Mouse (Mus musculus) cerebellum, adult 11-12 months (tissue): Measurements from ENCODE around the gene Ifitm10.
A peak's percentile ranks its signal among the peaks of the same experiment; 100 is the strongest.
"Not testable (repeated sequence)": the region's sequence is repeated elsewhere in the genome, so short reads cannot be mapped to it uniquely, and the experiment has no call there.

Experiments used
- DNase-seq: peaks from one replicate; pipeline ENCODE4 v3.0.0; 2022

Ifitm10 gene

DNA sequence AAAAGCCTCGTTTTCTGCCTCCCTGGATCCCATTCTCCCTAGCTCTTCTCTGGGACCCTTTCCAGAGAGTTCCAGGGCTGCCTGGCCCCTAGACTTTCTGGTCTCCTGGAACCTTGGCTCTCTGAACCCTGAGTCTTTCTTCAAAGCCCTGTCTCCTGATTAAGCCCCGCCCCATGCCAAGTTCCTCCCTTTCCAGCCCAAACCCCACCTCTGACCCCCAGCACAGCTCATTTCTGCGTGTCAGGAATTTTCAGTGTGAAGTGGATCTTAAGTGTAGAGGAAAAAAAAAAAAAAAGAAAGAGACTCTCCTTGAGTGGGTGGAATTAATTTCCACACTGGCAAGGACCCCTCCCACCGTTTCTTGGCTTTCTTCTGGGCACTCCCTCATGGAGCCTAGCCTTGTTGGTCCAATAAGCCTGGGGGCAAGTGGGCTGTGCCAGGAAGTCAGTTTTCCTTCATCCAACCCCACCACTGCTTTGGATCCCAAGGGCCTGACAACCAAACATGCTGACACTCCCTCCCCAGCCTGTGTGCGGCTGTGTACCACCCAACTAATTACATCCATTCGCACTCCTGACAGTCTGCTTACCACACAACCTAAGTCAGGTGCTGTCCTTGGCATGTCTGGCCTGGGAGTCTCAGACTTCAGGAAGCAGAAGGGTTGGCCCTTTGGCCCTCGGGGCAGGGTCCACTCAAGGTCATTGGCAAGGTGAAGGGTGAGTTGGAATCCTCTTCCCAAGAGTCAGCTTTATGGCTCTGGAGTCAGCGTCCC is at the start of gene Ifitm10:
Gene Ifitm10 (minus strand): TSS at position 113 of the 772 bp plus-strand sequence.
- DNase-seq, result peak; percentile 61

DNA sequence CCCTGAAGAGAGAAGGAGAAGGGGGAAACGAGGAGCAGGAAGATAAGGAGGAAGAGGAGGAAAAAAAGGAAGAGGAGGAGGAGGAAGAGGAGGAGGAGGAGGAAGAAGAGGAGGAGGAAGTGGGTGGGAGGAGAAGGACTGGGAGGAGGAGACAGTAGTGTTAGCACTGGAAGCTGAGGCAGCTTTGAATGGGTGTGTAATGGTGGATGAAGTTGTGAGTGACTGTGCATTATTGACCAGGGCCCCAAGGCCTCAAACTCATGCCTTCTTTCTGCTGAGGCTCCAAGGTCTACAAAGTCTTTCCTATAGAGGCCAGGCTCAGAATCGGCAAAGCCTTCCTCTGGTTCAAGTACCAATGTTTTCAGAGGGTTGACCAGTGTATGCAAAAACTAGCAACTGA is 48.3 kb upstream of the Ifitm10 start:
- no peak for DNase-seq

DNA sequence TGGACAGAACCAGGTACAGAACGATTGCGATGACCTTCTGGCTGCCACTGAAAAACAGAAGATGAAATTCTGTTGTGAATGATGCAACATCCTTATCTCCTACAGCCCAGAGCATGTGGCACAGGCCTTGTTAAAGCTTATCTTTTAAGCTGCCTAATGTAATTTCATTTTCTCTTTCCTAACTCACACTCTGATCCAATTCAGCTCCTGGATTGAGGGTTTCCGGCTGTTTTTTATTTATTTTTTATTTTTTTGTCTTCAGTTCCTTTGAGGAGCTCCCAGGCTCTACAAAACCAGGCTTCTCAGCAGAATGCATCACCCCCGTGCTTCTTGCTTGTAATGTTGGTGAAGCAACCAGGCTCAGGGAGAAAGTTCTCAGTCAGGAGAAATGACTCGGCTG is 46.3 kb upstream of the Ifitm10 start:
- DNase-seq, result no peak

DNA sequence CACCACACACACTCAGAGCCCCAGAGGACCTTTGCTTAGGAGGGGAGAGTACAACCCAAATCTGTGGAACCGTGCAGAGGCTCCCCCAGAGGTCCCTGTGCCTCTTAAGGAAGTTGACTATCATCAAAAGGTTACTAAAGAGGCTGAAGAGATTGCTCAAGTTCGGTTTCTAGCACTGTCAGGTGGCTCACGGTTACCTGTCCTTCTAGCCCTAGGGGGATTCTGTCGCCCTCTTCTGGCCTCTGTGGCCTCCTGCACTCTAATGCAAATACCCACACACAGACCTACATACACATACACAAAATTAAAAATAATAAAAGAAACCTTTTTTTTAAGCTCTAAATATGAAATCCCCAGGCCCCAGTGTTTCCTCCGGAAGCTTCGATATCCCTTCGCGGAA is 45.1 kb upstream of the Ifitm10 start:
- DNase-seq, result no peak

DNA sequence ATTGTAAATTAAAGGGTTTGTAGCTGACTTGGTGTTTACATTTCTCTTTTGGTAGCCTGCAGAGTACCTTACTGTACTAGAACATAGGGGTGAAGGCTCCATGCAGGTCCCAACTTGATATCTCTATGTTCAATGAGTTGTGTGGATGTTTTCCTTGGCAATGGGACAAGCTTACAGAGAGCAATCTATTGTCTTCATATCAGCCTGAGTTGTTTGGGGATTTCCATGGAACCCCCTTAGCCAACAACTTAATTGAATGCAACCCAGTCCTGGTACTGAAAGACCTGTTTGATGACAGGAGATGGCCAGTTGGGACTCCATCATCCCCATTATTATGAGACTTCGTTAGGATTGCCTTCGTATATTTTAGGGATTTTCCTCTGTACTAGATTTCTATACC is 44.5 kb upstream of the Ifitm10 start:
- no peak for DNase-seq

DNA sequence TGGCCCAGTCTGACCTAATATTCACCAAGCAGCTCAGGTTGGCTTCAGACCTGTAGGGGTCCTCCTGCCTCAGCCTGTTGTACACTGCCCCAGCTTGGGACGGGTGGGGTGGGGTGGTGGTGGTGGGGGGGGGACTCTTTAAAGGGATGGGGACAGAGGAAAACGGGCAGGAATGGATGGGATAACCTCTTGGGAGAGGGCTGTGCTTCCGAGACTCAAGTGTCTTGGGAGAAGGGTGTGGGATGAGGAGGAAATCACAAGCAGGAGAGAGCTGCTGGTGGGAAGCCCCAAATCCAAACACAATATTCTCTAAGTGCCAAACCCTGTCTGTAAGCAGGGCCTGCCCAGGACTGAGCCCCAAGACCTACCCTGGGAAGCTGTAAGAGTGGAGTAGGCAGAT is 42.7 kb upstream of the Ifitm10 start:
- no peak for DNase-seq

DNA sequence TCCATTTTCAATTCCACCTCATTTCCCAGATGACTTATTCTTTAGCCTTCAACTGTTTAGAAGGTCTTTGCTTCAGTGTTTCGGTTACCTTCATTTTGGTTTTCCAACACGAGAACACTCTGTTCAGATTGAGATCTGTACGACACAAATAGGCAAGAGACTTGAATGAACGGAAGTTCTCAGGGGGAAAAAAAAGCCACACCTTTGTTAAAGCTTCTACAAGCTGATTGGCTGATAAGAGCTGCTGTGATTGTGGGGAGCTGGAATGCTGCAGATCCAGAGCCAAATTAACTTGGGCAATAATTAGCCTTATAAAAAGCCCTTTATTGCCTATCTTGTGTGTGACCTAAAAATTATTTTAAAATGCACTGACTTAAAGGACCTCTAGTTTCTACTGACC is 41.8 kb upstream of the Ifitm10 start:
- DNase-seq, result no peak

DNA sequence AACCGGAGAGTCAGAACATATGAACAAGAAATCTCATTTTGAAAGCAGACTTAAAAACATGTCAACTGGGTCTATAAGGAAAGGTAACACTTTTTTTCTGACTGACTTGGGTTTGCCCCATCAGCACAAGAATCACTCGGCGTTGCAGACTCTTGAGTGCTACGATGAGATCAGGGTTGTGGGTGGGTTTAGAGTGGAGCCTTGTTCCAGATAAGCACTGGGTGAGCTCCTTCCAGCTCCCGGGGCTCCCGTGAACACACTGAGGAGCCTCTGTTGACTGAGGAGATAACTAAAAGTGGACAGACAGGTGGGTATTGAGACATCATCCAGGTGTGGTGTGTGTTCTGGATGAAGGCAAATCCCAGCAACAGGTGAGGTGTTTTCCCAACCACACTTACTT is 39.7 kb upstream of the Ifitm10 start:
- no peak for DNase-seq

DNA sequence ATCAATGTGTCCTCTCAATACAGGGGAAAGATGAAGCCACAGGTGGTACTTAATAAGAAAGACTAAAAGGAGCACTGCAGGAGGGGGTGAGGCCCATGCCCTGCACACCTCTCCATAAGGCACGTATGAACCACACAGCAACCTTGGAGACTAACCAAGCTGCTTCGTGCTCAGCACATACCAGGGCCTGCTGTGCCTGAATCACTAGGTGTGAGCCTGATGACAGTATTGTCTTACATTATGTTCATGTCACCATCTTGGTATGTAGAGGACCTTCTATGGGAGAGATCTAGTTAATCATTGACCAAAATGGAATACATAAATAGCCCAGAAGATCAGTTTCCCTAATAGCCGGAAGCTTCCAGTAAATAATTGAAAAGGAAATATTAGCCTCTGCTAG is 36.0 kb upstream of the Ifitm10 start:
- no peak for DNase-seq

DNA sequence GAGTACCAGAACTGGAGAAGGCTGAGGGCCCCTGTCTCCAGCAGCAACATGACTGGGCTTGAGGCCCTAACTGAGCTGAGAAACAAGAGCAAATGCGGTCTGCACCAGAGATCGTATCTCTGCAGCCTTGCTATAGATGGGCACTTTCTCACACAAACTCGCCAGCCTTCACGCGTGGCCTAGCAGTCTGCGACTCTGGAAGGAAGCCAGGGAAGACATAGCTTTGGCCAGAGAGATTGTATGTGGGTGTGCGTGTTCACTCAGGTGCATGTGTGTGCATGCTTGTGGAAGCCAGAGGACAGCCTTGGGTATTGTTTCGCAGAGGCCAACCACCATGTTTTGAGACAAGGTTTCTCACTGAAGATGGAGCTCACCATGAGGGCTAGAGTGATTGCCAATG is 35.1 kb upstream of the Ifitm10 start:
- DNase-seq, result no peak

DNA sequence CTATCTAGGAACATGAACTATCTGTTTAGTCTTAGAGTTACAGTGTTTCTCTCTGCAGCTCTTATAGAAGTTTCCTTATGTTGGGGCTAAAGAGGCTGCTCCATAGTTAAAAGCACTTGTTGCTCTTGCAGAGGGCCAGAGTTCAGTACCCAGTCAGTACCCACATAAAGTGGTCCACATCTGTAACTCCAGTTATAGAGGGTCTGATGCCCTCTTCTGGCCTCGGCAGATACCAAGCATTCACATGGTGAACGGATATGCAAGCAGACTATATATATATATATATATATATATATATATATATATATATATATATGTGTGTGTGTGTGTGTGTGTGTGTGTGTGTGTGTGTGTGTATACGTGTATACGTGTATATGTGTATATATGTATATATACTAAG is 34.4 kb upstream of the Ifitm10 start:
- no peak for DNase-seq

DNA sequence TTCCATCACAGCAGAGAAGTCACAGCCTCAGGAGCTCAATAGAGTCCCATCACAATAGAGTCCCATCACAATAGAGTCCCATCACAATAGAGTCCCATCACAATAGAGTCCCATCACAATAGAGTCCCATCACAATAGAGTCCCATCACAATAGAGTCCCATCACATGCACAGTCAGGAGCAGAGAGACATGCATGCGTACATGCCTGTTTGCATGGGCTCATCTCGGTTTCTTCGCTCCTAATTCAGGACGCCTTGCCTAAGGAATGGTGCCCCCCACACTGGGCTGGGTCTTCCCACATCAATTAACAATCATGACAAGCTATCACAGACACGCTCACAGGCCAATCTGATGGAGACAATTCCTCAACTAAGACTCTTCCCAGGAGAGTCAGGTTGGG is 31.6 kb upstream of the Ifitm10 start:
- DNase-seq, result not testable (repeated sequence)

DNA sequence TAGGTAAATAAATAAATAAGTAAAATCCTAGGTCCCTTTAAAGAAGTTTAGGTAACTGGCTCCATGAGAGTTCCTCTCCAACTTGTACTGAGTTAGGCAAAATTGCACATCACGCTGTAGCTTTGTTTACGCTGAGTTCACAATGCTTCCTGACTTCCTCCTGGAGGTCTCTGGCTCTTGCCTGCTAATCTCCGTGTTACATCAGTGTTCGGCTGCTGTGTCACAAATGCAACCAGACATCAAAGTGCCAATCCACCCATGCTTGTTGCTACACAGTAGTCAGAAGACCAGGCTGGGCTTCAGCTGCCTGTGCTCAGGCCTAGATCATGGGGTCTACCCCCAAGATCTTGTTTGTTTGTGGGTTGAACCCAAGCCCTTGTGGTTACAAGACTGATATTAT is 30.0 kb upstream of the Ifitm10 start:
- no peak for DNase-seq

DNA sequence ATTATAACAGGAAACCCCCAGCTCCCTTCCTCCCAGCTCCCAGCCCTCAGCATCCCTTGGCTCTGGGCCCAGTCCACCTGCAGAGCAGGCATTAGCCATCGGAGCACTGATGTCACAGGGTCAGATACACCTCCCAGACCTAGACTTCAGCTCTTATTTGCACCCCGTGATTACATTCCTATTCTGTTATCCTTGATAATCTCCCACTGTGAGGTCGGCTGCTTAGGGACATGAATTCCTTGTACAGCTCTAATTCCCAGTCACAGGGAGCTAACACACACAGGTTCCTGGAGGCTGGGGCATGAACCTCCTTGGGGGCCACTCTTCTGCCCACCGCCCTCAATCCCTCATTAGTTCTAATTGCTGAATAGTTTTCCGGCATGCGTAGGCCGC is 27.2 kb upstream of the Ifitm10 start:
- no peak for DNase-seq

DNA sequence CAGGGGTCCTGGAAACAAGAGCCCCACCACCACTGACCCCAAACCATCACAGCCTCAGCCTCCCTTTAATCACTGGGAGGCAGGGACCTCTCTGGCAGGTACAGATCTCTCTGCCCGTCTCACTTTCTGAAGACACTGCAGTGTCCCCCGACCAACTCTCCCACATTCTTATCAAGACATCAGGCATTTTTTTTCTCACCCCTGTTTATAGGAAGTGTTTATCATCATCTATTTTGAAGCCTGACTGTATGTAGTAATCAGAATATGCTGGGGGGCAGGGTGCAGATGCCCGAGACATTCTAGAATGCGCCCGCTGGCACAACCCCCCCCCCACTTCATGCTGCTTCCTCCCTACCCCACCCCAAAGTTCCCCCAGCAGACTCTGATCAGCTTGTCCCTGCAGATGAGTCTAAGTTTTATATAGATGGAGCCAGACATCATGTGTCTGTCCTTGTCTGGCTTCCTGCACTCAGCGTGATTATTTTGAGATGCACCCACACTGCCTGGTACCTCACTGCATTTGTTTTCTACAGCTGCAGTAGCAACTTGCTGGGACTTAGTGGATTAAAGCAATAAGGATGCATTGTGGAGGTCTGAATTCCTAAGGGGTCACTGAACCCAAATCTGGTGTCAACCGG is 26.7 kb upstream of the Ifitm10 start:
- no peak for DNase-seq

DNA sequence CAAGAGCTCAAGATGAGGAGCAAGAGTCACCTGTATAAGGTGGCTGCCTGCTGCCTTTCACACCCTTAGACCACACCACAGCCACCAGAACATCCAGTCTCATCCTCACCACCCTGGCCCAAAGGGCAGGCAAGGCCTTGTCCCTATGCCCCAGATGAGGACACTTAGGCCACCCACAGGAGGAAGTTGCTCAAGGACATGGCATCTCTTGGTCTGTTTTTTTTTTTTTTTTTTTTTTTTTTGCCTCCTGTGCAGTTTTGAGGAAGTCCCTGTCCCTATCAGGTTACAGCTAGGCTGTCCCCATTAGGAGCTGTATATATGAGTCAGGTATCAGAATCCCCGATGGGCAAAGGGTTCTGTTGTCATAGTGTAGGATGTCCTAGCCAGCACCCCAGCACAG is 25.7 kb upstream of the Ifitm10 start:
- no peak for DNase-seq

DNA sequence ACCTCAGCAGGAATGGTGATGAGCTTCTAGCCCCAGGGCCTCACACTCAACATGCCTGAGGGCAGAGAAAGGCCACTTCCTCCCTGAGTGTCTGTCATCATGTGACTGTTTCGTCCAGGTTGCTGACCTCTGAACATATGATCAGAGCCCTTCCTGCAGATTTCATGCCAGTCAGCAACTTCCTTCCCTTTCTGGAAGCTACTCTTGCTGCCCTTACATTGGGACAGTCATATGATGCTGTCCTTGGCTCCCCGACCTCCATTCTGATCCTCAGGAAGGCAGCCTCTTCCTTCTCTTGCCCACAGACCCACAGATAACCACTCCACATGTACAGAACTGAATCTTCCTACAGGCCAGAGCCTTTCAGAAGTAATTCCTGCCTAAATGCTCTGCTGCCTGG is 24.5 kb upstream of the Ifitm10 start:
- DNase-seq, result no peak

DNA sequence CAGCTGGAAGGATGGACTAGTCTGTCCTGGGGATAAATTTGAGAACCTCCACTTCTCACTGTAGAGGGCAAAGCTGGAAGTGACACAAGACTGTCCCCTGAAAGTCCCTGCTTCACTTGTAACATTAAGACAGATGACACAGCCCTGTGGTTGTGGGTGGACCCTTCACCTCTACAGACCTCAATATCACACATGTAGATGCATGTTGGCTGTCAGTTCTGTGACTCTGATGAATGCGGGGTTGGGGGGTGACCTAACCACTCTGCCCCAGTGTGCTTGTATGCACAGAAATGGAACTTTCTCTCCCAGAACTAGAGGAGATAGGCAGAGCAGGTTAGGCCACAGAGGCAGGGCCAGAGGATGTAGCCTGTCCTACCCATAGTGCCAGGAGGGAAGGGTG is 23.1 kb upstream of the Ifitm10 start:
- no peak for DNase-seq

DNA sequence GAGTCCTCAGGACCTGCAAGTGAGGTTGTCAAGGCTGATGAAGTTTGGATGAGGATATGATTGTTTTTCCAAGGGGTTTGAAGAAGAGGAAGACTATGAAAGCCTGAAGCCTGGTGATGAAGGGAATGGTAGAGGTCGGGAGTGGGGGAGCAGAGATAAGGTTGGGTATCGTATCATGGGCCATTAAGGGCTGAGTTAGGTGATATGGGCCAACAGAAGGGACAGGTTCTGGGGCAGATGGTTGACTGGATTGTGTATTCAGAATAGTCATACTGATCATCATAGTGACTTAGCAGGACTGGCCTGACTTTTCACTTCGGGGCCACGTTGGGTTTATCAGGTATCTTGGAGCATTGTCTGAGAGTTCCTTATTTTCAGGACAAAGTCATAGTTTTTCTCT is 21.9 kb upstream of the Ifitm10 start:
- no peak for DNase-seq

DNA sequence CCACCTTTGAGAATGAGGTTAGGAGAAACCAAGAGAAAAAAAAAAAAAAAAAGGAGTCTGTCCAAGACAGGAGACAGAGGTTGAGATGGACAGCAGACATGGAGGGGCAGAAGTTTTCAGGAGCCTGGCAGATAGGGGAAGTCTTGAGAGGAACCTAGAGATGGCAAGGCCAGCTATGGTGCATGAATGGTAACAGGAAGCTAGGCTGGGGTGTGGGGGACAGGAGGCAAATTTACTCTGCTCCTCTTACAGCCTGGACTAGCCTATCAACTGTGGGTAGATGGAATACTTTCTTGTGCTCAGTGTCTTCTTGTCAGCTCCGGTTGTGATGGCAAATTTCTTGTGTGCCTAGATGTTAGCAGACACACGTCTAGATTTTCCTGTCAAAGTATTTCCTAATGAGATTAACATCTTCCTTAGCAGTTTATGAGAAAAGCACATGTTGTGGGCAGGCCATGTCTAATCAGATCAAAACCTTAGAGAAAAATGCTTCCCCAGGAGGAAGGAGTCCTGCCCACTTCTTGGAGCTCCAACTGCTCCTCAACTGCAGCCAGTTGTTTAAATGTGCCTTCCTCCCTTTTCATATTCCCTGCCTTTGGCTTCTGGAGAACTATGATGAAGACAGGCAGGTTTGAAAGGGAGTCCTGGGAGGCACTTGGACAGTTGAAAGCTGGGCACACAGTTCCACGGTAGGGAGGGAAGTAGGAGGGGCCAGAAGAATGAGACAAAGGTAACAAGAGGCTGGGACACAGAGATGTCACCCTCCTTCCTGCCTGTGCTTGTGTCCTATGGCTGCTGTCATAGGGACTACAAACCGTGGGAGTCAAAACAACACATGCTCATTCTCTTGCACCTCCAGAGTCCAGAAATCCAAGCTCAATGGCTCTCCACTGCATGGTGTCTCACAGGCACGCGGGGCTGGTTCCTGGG is 21.0 kb upstream of the Ifitm10 start:
- no peak for DNase-seq

DNA sequence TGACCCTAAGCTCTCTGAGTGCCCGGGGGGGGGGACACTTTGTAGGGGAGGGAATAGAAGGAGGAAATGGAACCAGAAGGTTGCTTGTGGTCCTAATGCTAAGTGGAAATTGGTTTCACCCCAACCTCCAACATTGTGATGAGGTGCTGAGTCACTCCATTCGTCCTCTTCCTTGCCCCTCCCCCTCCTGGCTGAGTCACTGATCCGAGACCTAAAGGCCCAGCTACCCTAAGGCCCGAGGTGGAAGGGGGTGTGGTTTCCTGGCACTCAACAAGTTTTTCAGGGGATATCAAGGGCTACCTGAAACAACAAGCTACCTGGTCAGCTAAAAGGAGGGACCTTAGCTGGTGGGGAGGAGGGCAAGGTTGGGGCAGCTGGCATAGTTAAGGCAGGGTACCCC is 19.6 kb upstream of the Ifitm10 start:
- DNase-seq, result no peak

DNA sequence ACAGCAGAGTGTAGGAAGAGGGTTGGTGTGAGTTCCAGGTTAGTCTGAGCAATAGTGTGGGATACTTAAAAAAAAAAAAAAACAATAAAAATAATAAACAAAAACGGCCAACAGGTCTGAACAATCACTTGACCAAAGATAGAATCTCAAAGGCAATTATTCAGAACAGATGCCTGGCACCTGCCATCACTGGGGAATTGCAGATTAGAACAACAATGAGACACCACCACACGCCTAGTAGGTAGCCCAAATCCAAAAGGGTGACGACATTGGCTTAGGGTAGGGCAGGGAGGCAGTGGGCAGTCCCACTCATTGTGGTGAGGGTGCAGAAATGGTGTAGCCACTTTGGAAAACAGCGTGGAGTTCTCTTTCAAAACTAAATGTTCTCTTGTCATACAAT is 18.1 kb upstream of the Ifitm10 start:
- DNase-seq, result no peak

DNA sequence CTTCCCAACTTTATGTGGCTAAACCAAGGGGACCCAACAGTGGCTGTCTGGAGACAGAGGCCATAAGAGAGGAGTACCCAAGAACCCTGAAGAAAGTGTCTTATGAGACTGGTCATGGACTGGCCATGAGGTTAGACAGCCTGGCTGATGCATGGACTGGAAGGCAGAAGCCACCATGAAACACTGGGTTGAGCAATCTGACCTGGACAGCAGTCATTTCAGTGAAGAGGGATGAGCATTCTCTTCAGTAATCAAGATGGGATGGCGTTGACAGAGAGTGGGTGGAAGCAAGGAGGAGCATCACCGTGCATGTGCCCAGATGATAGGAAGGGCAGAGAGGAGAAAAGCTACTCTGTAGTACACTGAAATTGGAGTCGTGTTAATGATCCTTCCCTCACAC is 17.6 kb upstream of the Ifitm10 start:
- no peak for DNase-seq
